14 mouse cellular contexts compared by ENCODE assay signal in genomic region chr11:106637754-106638153, GRCm38 (mm10). TPM values are rescaled to one million over a fixed set of nuclear protein-coding genes. Genes with fewer than 3 reads are reported as not detected.
DNase-seq lines count a peak whose midpoint lies in the region; ATAC-seq and TF ChIP-seq lines count a peak whose summit lies in the region.
"Had no signal": no experiment of that assay in that cellular context is flagged by ENCODE, and none has a peak within 500 bp of the region (broad histone marks: within the 10 kb centered on the region; RNA-seq: fewer than 3 reads in every experiment).

No protein-coding gene starts in this region.

- H3K27ac ChIP-seq in lung, embryonic 16.5 days (ENCODE audit: low read length): peak overlapping the region; percentile 15; the same call in 1 of the 2 replicates
- no peak overlapping the region for H3K27ac ChIP-seq in embryonic facial prominence, embryonic 14.5 days (replicated peaks; ENCODE audit: low read depth, low read length)
- H3K27ac ChIP-seq in olfactory bulb, adult 2 months (ENCODE audit: insufficient read depth, low read depth, low read length): peak overlapping the region; percentile 96
- H3K27ac ChIP-seq: liver, embryonic 14.5 days; neural tube, embryonic 12.5 days had no signal

- H3K36me3 ChIP-seq in lung, embryonic 16.5 days (ENCODE audit: control insufficient read depth, insufficient read depth, low read length): no peaks in the 10 kb centered on the region
- no peaks in the 10 kb centered on the region for H3K36me3 ChIP-seq in embryonic facial prominence, embryonic 14.5 days (ENCODE audit: control insufficient read depth, insufficient read depth, low read length)
- H3K36me3 ChIP-seq: neural tube, embryonic 12.5 days had no signal

- peak; percentile 64 for ATAC-seq in lung, embryonic 16.5 days (ENCODE audit: low read depth)
- peak; percentile 73 for ATAC-seq in embryonic facial prominence, embryonic 14.5 days (ENCODE audit: low read depth)
- ATAC-seq: Patski had no signal

- TF ChIP-seq POLR2A in olfactory bulb, adult 2 months (IDR thresholded peaks at IDR 0.05; ENCODE audit: insufficient read depth, low read depth, low read length): no peak

- H3K9ac ChIP-seq in lung, embryonic 16.5 days (ENCODE audit: low read length): no peak overlapping the region
- H3K9ac ChIP-seq in embryonic facial prominence, embryonic 14.5 days (ENCODE audit: low read depth, low read length): no peak overlapping the region
- H3K9ac ChIP-seq: liver, embryonic 14.5 days; neural tube, embryonic 12.5 days had no signal

- peaks cover 32% of the 10 kb centered on the region for H3K4me1 ChIP-seq in lung, embryonic 16.5 days (replicated peaks; ENCODE audit: control insufficient read depth, insufficient read depth, low read length)
- peaks cover 4% of the 10 kb centered on the region for H3K4me1 ChIP-seq in embryonic facial prominence, embryonic 14.5 days (ENCODE audit: control insufficient read depth, insufficient read depth, low read length)
- peaks cover 29% of the 10 kb centered on the region for H3K4me1 ChIP-seq in olfactory bulb, adult 2 months (ENCODE audit: control insufficient read depth, insufficient read depth, low read length)

- DNase-seq in lung, postnatal 14 days: no peak
- DNase-seq in embryo, embryonic 10.5 days (ENCODE audit: low spot score): peak; percentile 46
- DNase-seq in embryonic facial prominence, embryonic 14.5 days (ENCODE audit: low spot score): peak; percentile 70
- no peak for DNase-seq in layer of hippocampus, postnatal 10 days (ENCODE audit: low spot score in 2 of 2)
- no peak for DNase-seq in cerebellum, adult 11-12 months
- DNase-seq: cerebellum, postnatal 14 days; kidney, adult 18-20 months; midbrain, embryonic 14.5 days; thymus, postnatal 4 days had no signal

- H3K9me3 ChIP-seq in lung, embryonic 16.5 days (ENCODE audit: control insufficient read depth, low read length): no peaks in the 10 kb centered on the region; the same call in 1 of the 2 replicates
- H3K9me3 ChIP-seq in embryonic facial prominence, embryonic 14.5 days (ENCODE audit: control insufficient read depth, low read length): peaks cover 5% of the 10 kb centered on the region; the same call in 1 of the 2 replicates

- TF ChIP-seq CTCF in olfactory bulb, adult 2 months (IDR thresholded peaks at IDR 0.05; ENCODE audit: insufficient read depth, low read depth, low read length): no peak

- WGBS in lung, embryonic 16.5 days: 11% methylated on average over 7 of the region's 7 CpGs
- WGBS in embryonic facial prominence, embryonic 14.5 days: 23% methylated on average over 7 of the region's 7 CpGs
- 42% methylated on average over 7 of the region's 7 CpGs for WGBS in olfactory bulb, adult 2 months

- H3K4me3 ChIP-seq in lung, embryonic 16.5 days (ENCODE audit: low read length): no peak overlapping the region
- H3K4me3 ChIP-seq in embryonic facial prominence, embryonic 14.5 days (ENCODE audit: low read depth, low read length): no peak overlapping the region
- H3K4me3 ChIP-seq in olfactory bulb, adult 2 months (ENCODE audit: insufficient read depth, low read depth, low read length): no peak overlapping the region
- H3K4me3 ChIP-seq: neural tube, embryonic 12.5 days had no signal

- no peak overlapping the region for H3K4me2 ChIP-seq in lung, embryonic 16.5 days (ENCODE audit: low read depth, low read length)
- no peak overlapping the region for H3K4me2 ChIP-seq in embryonic facial prominence, embryonic 14.5 days (ENCODE audit: low read depth, low read length)
- H3K4me2 ChIP-seq: neural tube, embryonic 12.5 days had no signal

- no peaks in the 10 kb centered on the region for H3K27me3 ChIP-seq in lung, embryonic 16.5 days (ENCODE audit: control insufficient read depth, insufficient read depth, low read depth, low read length)
- H3K27me3 ChIP-seq in embryonic facial prominence, embryonic 14.5 days (replicated peaks; ENCODE audit: control insufficient read depth, insufficient read depth, low read length): no peaks in the 10 kb centered on the region
- H3K27me3 ChIP-seq: Patski had no signal

RNA-seq across cellular contexts. Expression of gene Tex2, which starts 24.5 kb away (rescaled TPM):
- polyA plus RNA-seq in lung, embryonic 16.5 days (2015; fragmentation: Nextera tagmentation; extraction: Ambion mirVana): 10.4 and 11.5 TPM in 2 replicates
- polyA plus RNA-seq in embryonic facial prominence, embryonic 14.5 days (2014; fragmentation: Nextera tagmentation; extraction: Ambion mirVana): 11.0 and 12.0 TPM in 2 replicates
- not detected in 2 replicates for polyA plus RNA-seq in olfactory bulb, adult 2 months (2012; ENCODE audit: insufficient read depth, insufficient read length, low replicate concordance, missing spikeins)
- 10 to 100 TPM; 96.1 to 98.4 TPM for total RNA-seq in layer of hippocampus, postnatal 10 days (2021)

Comparison
In these comparisons a context has a peak if more than half of its experiments do, and no peak if none do; other contexts are left out.
1. DNase-seq: peak in embryo, embryonic 10.5 days (single experiment) and embryonic facial prominence, embryonic 14.5 days (single experiment); none in lung, postnatal 14 days (single experiment), layer of hippocampus, postnatal 10 days (0 of 2) and cerebellum, adult 11-12 months (single experiment).